Mouse (Mus musculus) layer of hippocampus, postnatal 25 days (tissue): ENCODE results near the gene Cldn15. TPM values are rescaled to one million over a fixed set of nuclear protein-coding genes. Genes with fewer than 3 reads are reported as not detected.
A peak's percentile ranks its signal among the peaks of the same experiment; 100 is the strongest.
"Not testable (repeated sequence)": the region's sequence is repeated elsewhere in the genome, so short reads cannot be mapped to it uniquely, and the experiment has no call there.

Experiments
- DNase-seq, 2 experiments: peaks; one replicate each; pipeline ENCODE4 v3.0.0; 2022; ENCODE audit warnings: mixed read lengths in 2 of 2, low spot score in 1 of 2; ENCODE audit errors: extremely low spot score in 1 of 2
- total RNA-seq, 2 experiments: library from RNA; stranded (reverse); gene quantifications; 2 replicates each; pipeline ENCODE4 v1.2.3; 2021

The Cldn15 gene
- total RNA-seq, 2 experiments from 2014 or later: 0.15 to 0.26 TPM

DNA sequence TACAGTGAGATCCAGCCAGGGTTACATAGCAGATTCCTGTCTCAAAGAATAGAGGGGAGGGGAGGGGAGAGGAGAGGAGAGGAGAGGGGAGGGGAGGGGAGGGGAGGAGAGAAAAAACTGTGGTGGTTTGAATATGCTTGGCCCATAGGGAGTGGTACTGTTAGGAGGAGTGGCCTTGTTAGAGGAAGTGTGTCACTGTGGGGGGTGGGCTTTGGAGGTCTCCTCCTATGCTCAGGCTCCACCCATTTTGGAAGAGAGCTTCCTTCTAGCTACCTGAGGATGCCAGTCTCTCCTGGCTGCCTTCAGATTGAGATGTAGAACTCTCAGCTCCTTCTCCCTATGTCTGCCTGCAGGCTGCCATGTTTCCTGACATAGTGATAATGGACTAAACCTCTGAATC lies 18.5 kb upstream of the Cldn15 start:
- no peak for DNase-seq

GRCm38 (mm10) chr5:136949551-136950336 lies 16.7 kb upstream of the Cldn15 start:
- not testable (repeated sequence) for DNase-seq

DNA sequence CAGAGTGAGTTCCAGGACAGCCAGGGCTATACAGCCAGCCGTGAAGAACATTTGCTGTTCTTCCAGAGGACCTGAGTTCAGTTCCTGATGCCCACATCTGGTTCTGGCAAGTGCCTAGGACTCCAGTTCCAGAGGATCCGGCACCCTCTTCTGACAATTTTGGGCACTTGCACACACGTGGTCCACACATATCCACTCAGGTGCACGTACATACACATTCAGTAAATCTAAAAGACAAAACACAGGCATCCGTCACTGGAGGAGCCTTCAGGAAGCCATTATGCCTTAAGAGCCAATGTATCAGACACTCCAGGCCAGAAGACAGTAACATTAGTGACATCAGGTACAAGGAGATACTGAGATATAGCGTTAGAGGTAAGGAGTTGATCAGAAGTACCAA lies 15.9 kb upstream of the Cldn15 start:
- DNase-seq: no peak

DNA sequence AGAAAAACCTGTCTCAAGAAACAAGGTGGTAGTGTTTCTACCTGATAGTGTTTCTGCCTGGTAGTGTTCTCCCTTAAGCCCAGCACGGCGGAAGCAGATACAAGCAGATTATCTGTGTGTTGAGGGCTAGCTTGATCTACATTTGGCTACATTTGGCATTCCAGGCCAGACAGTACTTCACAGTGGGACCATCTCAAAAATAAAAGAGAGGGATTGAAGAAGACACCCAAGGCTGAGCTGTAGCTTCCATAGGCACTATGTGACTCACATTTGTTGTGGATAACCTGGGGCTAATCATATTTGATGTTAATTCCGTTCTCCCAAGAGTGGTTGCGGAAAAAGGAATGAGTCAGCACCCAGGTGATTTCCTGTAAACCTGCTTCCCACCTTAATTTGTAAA lies 14.3 kb upstream of the Cldn15 start:
- DNase-seq: no peak

DNA sequence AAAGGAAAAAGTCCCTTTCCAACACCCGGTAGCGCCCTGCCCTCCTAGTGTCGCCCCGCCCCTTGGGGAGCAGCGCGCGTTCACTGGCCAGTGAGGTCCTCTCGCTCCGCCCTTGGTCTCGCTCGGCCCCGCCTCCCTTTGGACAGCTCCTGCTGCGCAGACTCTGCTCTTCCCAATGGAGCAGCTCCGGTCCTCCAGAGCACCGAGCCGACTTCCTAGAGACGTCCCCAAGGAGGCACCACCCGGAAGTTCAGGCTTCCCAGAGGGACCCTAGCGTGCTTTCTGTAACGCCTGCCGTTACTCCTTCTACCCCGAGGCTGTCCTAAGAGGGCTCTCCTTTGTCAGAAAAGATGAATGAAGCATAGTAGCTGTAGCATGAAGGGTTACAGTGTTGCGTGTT lies 13.4 kb upstream of the Cldn15 start, which contains the start of gene Fis1:
Gene Fis1, plus strand, starts transcription at position 261 of the 400 bp plus-strand sequence.
- DNase-seq: peak; percentile 80 to 93

GRCm38 (mm10) chr5:136953440-136953951 lies 12.9 kb upstream of the Cldn15 start:
- DNase-seq: peak in 1 of 2 experiments; percentile 39

GRCm38 (mm10) chr5:136955622-136956021 lies 10.8 kb upstream of the Cldn15 start:
- DNase-seq: no peak

DNA sequence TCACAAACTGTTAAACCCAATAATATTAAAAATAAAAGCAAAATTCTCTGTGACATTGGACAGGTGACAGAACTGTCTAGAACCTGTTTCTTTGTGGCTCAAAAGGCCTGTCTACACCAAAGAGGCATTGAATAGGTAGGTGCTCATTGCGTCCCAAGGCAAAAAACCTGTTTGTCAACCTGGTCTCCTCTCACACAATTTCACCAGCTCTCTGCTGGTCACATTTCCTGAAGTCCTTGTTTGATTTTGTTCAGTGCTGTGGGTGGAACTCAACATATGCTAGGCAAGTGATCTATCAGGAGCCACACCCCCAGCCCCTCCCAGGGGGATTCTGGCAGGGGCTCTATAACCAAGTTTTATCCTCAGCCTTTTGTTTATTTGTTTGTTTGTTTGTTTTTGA lies 9.2 kb upstream of the Cldn15 start:
- no peak for DNase-seq

GRCm38 (mm10) chr5:136958991-136959605 lies 7.3 kb upstream of the Cldn15 start:
- no peak for DNase-seq

- DNase-seq: no peak
Observed at GRCm38 (mm10) chr5:136960053-136960452, 6.4 kb upstream of the Cldn15 start.

DNA sequence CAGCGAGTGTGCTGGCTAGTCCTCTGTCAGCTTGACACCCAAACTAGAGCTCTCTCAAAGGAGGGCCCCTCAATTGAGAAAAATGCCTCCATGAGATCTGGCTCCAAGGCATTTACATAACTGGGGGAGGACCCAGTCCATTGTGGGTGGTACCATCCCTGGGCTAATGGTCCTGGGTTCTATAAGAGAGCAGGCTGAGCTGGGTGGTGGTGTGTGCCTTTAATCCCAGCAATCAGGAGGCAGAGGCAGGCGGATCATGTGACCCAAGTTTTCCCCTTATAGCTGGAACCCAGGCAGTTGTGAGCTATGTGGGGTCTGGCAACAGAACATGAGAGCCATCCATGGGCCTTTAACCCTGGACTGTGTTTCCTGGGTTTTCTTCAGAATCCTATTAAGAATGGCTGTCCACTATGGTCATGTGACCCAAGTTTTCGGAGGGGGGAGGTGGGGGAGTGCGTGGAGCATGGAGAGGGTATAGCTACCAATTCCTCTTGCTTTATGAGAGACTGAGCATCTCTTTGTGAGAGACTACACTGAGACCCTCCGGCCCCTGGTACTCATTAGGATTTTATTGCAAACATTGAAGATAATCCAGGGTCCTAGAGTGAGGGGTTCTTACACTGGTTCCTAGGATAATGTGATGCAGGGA lies 5.0 kb upstream of the Cldn15 start:
- DNase-seq: no peak

- DNase-seq: peak; percentile 72 to 92
Observed at GRCm38 (mm10) chr5:136961983-136962461, 4.4 kb upstream of the Cldn15 start.

GRCm38 (mm10) chr5:136962501-136962900 lies 3.9 kb upstream of the Cldn15 start:
- DNase-seq: peak; percentile 64 to 79

DNA sequence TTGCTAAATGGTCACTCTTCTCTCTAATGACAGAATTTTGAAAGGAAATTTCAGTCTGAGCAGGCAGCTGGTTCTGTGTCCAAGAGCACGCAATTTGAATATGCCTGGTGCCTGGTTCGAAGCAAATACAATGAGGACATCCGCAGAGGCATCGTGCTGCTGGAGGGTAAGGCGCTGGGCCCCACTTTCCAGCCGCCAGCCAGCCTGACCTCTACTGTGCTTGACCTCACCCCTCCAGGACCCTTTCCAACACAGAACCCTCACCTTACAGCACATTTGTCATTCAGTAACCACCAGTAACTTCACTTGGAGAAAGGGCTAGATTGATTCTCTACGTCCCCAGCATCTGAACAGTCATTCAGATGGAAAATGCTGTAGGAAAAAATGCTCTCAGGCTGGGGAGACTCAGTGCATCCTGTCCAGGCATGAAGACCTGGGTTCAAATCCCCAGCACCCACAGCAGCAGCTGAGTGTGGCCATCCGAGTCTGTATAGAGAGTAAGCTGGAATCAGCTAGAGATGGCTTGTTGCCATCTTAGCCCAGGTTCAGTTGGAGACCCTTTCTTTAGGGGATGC lies 3.4 kb upstream of the Cldn15 start:
- no peak for DNase-seq

GRCm38 (mm10) chr5:136965210-136965609 lies 1.2 kb upstream of the Cldn15 start:
- no peak for DNase-seq

- no peak for DNase-seq
Observed at GRCm38 (mm10) chr5:136965686-136966085, 730 bp upstream of the Cldn15 start.

DNA sequence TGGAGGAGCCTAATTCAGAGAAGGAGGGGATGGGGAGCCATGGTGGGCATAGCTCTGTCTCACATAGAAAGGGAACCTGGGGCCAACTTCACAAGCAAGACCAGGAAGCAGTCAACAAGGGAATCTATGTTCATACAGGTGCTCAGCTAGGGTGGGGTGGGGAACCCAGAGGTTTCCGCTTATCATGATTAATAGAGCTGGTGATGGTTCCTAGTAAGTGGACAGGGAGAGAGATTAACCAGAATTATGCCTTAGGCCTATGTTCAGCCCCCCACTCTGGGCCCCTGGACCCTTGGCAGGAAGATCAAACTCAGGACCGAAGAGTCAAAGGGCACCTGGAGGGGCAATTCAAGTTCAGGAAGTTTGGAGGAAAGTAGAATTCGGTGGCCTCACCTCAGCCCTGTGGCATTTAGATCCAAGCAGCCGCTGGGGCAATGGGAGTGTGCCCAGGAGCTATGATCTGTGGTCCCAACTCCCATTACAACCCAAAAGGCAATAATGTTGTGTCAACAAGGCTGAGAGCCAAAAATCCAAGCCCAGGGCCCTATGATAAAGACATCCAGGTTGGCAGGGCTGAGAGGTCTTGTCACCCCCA lies 542 bp downstream of the Cldn15 start:
- no peak for DNase-seq

- no peak for DNase-seq
Observed at GRCm38 (mm10) chr5:136967592-136967991, 1.2 kb downstream of the Cldn15 start.

- DNase-seq: peak in 1 of 2 experiments; percentile 67
Observed at GRCm38 (mm10) chr5:136970703-136971102, 4.3 kb downstream of the Cldn15 start.

GRCm38 (mm10) chr5:136973670-136974069 lies 7.3 kb downstream of the Cldn15 start:
- no peak for DNase-seq
